Mouse (Mus musculus) right cerebral cortex, adult 18-20 months (tissue): Measurements from ENCODE around the gene Mprip.
A peak's percentile ranks its signal among the peaks of the same experiment; 100 is the strongest.
"Not testable (repeated sequence)": the region's sequence is repeated elsewhere in the genome, so short reads cannot be mapped to it uniquely, and the experiment has no call there.

Source experiments
- DNase-seq: peaks from one replicate; pipeline ENCODE4 v3.0.0; 2022; ENCODE audit warnings: mixed read lengths

Mprip gene

DNA sequence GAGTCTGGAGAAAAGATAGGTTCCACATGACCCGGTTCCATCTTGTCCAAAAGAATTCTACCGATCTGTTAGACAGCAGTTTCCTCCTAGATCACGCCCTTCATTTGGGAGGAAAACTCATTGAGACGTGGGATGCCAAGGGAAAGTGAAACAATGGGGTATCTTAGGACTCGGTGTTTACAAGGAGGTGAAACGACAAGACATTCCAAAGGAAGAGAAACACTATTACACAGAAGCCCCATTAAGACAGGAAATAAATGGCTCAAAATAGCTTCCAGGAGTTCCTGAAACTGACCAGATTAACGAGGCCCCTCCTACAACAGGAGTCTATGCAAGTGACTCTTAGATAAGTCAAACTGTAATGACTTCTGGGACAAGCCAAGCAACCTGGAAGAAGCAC, 5.1 kb upstream of the Mprip start:
- no peak for DNase-seq

DNA sequence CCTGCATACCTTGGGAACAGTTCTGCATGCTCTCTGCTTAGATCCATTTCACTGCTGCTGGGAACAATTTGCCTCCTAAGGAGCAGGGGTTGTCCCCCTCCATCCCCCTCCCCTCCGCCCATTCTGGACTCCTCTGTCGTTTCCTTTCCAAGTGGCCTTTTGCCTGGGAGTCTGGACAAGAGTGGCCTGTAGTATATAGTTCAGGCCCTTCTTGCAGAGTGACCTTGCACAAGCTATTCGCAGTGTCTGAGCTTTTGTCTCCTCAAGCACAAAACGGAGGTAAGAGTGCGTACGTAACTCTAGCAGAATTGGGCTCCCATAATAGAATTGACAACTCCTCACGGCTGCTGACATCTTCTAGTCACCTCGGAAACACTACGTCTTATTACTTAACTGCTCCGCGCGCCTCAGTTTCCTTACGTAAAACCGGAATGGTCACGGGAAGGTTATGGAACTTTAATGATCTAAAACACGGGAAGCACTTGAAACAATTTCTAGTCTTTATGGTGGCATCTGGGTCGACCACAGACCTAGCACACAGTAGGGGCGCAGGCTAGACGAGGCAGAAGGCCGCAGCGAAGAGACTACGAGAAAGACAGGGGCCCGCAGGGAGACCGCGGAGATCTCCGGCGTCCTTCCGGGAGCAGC, 620 bp downstream of the Mprip start:
- peak; percentile 18 for DNase-seq

DNA sequence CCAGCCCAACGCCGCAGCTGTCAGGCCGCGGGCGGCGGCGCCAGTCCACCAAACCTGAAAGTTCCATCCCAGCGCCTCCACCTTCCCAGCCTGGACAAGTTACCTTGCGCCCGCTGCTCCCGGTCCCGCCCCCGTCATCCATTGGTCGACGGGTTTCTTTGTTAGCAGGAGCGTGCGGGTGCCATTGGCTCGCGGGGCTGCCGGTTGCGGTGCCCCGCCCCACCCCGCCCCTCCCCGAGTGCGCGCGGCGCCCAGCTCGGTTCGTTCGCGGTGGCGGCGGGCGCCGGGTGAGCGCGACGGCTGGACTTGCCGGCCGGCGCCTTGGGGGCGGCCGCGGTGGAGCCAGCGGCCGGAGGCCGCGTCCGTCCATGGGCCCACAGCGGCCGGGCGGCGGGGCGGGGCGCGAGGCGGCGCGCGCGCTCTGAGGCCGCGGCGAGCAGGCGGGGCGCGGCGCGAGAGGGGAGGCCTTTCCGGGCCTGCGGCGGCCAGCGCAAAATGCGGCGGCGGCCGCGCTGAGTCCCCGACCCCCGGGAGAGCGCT, 1.2 kb downstream of the Mprip start:
- peak; percentile 99 for DNase-seq

DNA sequence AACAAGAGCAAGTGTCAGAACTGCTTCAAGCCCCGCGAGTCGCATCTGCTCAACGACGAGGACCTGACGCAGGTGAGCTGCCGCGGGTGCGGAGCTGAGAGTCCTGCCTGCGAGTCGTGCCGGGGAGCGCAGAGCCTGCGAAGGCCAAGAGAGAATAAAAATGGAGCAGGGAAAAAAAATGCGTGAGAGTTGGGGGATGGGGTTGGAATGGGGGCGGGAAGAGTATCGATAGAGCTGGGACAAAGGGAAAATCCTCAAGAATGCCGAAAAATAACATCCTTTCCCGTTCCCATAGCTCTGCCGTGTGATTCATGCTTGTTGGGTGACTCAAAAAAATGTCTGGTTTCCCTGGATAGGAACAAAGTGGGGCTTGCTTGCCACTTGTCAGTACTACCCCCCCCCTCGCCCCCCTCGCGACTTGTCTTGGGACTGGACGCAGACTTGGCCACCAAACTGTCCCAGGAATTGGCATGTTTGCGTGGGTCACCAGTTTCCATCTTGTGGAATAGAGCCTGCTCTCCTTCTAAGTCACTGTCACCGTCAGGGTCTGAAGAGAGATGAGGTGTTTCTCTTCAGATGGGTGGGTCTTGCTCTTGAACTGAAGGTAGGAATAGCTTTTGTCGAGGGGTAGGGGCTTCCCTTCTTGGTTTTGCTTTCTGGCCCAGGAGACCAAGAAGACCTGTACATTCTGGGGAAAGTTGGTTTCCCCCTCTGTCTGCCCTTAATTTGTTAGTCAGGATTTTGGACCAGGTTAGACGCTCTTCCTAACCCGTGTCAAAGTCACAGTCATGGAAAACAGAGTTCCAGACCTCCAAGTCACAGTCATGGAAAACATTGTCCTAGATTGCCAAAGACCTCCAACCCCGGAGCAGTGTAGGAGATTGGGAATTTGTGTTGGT, 2.0 kb downstream of the Mprip start:
- DNase-seq = no peak

DNA sequence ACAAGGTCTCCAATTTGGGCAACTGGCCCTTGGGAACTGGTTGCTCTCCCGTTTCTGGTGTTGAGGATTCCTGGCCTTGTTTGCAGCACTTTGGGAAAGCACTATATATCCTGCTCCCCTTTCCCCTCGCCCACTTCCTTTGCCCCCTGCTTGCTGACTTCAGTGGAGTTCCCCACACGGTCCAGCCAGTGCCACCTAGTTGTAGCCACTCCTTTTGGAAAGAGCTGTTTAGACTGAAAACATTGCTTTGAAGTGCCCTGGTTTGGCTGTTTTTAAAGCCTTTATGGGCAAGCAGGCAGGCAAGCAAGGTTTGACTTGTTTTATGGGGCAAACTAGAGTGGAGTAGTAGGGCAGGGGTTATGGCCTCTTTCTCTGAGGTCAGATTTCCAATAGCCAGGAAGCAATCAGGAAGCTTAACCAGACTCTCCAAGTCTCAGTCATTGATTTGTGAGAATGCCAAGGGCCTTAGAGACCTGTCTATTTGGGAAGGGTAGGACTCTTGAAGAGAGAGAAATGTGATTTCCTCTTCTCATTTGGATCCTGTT, 2.7 kb downstream of the Mprip start:
- no peak for DNase-seq

DNA sequence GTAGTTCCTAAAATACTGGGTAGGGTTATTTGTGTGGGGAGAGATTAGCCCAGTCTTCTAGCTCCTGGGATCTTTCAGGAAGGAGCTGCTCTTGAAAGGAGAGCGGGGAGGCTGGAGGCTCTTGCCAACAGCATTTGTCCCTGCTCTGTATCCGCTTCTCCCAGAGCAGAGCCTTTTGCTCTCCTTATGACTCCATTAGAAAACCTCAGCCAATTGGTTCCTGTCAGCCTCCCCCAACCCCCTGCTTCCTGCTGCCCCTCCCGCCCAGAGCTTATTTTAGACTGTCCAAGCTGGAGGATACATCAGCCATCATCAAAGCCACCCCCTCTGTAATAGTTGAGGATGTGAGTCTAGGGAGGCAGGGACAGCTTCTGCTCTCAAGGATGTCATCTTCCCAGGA, 3.7 kb downstream of the Mprip start:
- peak; percentile 51 for DNase-seq

DNA sequence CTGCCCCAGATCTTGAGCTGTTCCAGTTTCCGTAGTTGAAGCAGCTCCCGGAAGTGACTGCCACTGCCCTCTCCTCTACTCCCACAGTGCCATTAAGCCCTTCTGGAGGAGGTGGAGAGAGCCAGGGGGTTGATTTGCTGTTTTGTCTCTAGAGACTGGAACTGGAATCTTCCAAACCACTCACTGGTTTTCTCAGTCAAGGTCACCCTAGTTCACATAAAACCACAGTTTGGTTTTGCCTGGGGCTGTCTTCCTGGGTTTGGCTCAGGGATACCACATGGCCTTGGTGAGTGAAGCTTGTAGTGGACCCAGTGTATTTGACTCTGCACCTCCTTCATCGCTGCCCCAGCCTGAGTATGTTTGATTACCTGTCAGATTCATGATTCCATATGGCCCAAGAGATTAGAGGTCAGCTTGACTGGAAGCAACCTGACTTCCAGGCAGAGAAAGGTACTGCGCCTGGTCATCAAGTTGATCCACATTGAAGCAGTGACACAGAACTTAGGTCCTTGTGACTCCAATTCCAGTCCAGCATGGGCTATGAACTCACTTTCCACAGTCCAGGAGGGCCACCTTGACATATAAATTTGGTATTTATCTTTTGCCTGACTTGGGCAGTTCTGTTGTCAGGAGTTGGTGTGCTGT, 10.1 kb downstream of the Mprip start:
- DNase-seq = no peak

DNA sequence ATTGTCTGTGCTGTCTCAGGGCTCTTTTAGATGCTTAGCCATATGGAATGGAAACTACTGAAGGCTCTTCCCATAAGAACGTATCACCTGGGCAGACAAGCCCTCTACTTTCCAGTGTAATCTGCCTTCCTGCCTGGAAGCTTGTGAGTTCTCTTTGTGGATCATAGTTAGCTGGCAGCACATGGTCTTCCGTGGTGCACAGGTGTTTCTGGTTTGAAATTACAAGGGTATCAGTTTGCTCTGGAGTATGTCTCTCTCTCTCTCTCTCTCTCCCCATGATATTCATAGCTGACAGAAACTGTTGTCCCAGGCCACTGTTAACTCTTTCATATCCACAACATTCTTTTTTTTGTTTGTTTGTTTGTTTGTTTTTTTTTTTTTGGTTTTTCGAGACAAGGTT, 12.9 kb downstream of the Mprip start:
- no peak for DNase-seq

DNA sequence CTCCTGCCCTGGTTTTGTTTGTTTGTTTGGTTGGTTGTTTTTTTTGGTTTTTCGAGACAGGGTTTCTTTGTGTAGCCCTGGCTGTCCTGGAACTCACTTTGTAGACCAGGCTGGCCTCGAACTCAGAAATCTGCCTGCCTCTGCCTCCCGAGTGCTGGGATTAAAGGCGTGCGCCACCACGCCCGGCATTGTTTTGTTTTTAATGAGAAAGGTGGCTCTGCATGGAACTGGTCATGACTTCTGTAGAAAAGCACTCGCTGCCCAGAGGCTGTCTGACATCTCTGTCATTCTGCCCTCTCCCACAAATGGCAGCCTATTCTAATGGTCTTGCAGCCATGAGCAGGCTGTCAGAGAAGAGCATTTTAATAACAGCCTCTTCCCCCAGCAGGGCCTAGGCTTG, 13.6 kb downstream of the Mprip start:
- DNase-seq = not testable (repeated sequence)

DNA sequence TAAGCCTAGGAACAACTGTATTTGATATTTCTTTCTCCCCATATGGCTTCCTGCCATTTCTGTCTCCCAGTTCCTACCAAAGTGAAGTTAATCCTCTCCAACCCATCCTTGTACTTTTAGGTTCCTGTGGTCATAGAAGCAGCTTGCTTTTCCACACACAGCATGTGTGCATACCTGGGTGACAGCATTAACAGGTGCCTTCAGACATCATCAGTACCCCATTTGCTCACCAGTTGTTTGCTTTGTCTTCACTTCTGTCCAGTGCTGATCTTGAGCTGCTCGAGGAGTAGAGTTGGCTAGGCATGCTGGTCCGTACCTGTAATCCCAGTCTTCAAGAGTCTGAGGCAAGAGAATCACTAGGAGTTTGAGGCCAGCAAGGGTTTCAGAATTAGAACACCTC, 16.7 kb downstream of the Mprip start:
- no peak for DNase-seq

DNA sequence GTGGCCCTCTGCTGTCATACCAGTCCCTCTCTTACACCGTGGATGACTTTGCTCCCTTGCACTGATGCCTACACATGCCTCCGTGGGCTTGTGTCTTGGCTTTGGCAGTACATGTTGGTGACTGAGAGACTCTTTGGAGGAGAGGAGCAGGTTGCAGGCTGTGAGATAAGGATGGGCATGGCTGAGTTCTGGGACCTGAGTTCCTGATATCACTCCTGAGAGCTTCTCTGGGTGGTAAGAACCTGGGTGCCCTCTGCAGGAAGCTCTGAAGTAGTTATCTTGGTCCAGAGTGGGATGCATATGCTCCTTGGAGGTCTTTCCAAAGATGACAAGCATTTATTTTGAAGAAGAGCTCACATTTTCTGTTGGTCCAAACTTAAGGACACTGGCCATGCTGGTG, 17.6 kb downstream of the Mprip start:
- no peak for DNase-seq

DNA sequence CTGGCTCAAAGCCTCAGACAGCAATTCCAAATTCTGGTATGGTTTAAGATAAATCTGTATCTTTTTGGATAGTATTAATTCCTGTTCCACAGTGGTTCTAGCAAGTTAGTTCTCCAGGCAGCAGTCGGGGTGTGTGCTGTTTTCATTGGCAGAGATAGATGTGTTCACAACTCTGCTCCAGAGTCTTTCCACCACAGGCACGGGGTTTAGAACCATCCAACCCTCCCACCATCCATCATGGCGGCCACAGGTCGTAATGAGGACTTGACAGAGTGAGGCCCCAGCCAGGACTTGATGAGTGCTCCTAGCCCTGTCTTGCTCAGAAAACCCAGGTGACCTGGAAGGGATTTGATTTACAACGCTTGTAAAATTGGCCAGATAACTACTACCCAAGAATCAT, 19.0 kb downstream of the Mprip start:
- no peak for DNase-seq

DNA sequence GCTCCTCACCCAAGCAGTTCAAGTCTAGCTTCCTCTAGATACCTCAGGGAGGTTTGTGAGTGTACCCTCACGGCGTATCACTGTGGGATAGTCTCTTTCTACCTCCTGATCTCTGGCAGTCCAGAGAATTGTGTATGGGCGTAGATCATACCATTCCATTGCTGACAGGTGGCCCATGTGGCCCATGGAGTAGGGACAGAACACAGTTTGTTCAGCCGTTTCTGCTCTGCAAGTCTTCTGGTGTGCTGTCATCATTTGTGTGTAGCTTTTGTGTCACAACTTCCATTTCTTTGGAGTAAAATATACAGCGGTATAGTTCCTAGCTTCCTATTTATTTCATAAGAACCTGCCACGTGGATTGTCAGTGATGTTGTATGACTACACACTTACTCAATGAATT, 23.9 kb downstream of the Mprip start:
- no peak for DNase-seq

DNA sequence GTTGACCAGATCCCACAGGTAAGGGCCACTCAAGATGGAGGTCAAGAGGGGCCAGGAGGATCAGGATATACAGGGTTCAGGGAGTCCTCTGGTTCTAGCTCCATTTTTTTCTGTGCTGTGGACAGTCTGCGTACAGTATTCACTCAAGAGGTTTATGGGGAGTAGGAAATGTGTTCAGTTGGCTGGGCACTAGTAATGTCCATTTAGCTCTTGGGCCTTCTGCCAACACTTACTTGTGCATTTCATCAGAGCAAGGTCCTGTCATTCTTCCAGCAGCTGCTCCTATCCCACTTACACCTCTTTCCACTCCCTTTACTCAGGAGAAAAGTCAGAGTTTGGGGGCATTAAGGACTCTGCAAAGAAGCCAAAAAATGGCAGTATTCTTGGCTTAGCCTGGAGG, 33.4 kb downstream of the Mprip start:
- DNase-seq = no peak

DNA sequence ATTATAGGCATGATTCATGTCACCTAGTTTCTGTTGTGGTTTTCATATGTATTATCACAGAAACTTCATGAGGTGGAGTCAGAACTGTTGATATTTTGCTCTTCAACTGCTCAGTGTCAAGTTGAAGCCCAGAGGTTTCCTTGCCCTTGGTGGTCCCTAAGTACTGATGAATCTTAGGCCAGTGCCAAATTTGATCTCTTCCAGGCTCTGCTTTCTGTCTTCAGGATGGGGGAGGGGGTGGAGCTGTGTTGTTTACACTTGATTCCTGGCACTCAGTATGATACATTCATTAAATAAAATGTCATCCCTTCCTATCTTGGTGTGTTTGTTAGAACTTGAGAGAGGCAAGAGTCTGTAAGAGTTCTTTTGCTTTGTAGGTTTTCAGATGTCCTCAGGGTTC, 34.4 kb downstream of the Mprip start:
- no peak for DNase-seq

DNA sequence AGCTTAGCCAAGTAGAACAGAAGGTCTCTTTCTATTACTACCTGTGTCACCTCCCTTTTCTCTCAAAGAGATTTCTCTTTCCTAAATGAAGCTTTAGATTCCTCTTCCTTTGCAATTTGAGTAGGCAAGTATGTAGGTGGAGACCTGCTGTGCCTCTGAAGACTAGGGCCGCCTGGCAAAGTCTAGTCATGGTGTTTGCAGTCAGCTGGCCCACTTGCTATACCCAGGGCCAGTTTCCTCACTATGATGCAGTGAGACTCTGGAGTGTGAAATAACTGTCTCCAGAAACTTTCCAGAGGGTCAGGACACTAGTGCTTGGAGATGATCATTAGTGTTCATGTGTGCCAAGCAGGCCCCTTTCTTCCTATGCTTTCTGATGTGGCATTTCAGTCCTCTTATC, 36.5 kb downstream of the Mprip start:
- DNase-seq = peak; percentile 63

DNA sequence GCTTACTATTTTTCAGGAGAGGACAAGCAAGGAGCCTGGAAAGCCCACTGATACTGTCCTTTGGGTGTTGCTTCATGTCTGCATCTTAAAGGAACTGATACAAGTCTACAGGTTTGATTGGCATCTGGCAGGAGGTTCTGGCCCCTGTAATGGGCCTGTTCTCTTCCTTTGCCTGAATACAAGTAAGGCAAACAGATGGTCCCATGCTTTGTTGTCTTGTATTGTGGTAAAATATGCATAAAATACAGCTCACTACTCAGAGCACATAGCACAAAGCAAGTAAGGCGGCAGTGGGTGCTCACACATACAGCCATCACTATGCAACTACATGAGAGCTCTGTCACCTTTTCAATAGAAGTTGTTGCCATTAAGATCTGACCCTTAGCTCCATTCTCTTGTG, 39.7 kb downstream of the Mprip start:
- DNase-seq = no peak

DNA sequence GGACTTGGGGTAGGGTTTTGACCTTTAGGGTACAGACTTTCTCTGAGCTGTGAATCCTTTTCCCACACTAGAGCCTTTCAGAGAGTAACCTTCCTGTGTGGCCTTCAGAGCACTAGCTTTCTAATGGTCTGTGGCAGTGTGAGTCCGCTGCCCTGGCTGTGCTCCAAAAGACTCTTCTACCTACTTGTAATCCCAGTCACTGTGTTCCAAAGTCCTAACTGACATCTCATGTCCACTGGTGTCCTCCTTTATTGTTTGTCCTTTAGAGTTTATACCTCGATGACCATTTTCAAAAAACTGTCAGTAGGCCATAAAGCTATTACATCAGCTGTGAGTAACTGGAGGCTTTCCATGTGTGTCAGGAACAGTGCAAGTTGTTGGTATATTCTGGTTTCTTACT, 44.0 kb downstream of the Mprip start:
- DNase-seq = no peak

DNA sequence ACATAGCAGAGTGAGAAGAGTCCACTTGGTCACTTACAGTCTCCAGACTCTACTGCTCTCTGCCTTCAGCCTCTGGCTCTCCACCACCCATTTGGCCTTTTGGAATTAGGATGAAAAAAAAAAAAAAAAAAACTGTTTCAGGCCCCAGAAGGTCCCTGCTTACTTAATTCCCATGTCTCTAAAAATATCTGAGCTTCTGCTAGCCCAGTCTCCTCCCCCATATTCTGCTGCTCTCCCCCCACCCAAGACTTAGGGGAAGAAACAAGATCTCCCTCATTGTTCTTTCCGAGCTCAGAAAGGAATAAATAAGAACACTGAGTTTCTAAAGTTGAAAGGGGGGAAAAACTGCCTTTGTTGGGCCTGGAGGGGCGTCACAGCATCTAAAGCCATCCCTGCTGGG, 46.4 kb downstream of the Mprip start:
- DNase-seq = no peak

DNA sequence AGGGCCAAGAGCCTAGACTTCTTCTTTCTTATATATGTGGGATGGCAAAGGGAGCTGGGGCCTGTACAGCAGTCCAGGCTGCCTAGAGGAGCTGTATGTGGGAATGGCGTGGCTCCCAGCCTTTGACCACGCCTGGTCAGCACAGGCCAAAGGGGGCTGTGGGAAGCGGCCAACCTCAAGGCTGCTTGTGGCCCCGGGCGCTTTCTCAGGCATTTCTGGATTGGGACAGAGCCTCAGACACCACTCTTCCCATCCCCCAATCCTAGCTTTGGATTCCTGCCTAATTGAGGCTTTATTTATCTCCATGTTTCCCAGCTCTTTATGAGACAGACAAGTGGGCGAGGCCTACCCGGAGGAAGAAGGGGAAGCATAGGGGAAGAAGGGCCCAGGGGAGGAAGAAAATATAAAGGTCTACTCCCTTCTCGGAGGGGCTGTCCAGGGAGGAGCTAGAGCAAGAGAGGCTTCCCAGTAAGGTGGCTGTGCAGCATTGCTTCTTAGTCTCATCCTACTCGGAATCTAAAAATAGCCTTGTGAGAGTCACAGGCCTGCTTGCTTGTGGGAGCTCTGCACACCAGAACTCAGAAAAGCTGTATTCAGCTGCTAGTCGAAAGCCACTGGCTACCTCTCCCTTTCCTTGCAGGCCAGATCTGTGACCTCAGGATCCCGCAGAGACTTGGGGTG, 47.0 kb downstream of the Mprip start:
- DNase-seq = peak; percentile 85

DNA sequence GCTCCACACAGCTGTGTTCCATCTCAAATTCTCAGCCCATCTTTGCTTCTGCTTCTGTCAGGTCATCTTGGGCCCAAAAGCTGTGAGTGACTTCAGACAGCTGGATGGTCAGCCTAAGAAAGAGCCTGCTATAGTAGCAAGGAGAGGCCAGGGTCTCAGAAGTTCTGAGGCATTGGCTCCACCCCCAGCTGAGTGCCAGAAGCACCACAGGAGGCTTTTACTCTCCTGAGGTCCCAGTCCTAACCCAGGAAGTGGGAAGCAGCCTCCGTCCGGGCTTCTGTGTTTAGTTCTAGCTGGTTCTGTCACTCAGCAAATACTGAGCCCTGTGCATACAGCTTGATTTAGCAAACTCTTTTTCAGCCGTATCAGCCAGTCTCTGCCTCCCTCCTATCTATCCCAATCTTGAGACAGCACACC, 54.3 kb downstream of the Mprip start:
- no peak for DNase-seq

DNA sequence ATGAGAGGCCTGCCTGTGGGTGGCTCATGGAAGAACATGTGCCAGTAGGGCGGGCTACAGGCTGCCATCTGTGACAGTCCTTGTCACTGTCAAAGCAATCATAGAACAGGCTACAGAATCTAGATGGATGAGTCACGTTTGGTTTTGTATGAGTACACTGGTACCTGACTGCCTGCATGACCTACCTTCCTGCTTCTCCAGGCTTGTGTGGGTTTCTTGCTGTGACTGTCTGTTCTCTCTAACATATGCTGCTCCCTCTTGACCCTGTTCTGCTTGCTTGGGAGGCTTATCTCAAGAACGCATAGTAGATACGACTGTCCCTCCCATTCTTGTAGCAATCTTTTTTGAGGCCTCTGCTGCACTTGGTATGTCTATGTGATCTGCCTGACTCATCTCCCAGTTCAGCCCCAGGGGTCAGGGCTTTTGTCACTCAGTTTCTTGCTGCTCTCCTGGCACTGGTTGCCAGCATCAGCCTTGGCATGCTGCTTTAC, 56.7 kb downstream of the Mprip start:
- peak; percentile 57 for DNase-seq

DNA sequence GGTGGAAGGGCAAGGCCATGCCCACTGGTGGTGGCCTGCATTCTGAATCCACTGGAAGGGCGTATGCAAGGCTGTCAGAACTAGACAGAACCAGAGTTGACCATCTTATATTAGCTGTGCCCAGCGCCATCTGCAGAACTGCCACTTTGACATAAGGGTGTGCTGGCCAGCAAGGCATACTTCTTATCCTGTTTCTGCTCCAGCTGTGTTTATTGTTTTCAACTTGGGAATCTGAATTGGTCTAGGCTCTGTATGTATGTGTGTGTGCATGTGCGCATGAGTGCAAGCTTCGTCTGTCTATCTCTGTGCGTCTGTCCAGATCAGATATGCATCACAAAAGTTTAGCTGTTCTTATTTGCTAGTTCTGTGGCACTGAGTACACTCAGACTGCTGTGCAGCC, 58.1 kb downstream of the Mprip start:
- DNase-seq = no peak
